Comparison of ENCODE assay signal across 8 mouse cellular contexts in the genomic region with DNA sequence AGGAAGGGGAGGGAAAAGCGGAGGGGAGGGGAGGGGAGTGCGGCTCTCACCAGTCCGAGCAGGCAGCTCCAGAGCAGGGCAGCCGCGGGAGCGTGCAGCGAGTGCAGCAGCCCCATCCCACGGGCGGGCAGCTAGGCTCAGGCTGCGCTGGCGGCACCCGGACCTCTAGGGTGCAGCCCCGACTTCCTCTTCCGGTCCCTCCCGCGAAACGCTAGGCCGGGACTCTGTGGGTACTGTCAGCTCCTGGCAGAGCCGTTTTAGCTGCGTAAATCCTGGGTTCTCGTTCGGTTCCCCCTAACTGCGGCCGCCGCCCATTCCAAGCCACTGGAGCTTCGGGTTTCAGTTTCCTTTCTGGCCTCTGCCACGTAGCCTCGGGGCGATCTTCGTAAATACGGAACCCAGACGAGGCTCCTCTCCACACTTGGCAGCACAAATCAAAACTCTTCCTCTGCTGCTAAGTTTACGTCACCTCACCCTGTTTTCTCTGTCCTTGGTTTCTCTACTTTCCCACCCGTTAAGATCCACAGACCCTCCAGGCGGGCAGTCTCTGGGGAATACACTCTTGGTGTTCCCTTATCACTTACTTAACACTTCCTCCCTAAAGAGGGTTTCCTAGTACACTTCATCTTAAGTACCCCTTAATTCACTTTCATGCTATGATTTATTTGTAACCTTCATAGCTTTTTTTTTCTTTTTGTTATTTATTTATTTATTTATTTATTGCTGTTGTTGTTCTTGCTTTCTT. TPM values are rescaled to one million over a fixed set of nuclear protein-coding genes. Genes with fewer than 3 reads are reported as not detected.
DNase-seq lines count a peak whose midpoint lies in the region; ATAC-seq and TF ChIP-seq lines count a peak whose summit lies in the region.

A gene (minus strand): TSS at position 339 of the 745 bp plus-strand sequence.

- no peaks in the 10 kb centered on the region; the same call in 1 of the 2 replicates for H3K27me3 ChIP-seq in E14TG2a.4 (ENCODE audit: insufficient read depth, low read length)
- no peaks in the 10 kb centered on the region for H3K27me3 ChIP-seq in forebrain, embryonic 12.5 days
- H3K27me3 ChIP-seq in heart, postnatal 0 days (ENCODE audit: control insufficient read depth, insufficient read depth, low read length) = no peaks in the 10 kb centered on the region
- no peaks in the 10 kb centered on the region for H3K27me3 ChIP-seq in liver, embryonic 16.5 days (ENCODE audit: control insufficient read depth, insufficient read depth, low read depth, low read length)
- H3K27me3 ChIP-seq in neural tube, embryonic 13.5 days = no peaks in the 10 kb centered on the region
- H3K27me3 ChIP-seq in testis, adult 2 months (ENCODE audit: control insufficient read depth, insufficient read depth, low read length) = no peaks in the 10 kb centered on the region

- TF ChIP-seq POLR2A in testis, adult 2 months (IDR thresholded peaks at IDR 0.05; ENCODE audit: control insufficient read depth, low read depth, low read length) = peak; percentile 97

- under 1% methylated on average over 33 of the region's 35 CpGs for WGBS in forebrain, embryonic 12.5 days
- under 1% methylated on average over 27 of the region's 35 CpGs for WGBS in heart, postnatal 0 days
- WGBS in liver, embryonic 16.5 days (ENCODE audit: insufficient replicate concordance) = under 1% methylated on average over 34 of the region's 35 CpGs
- under 1% methylated on average over 34 of the region's 35 CpGs for WGBS in neural tube, embryonic 13.5 days

- ATAC-seq in forebrain, embryonic 12.5 days (ENCODE audit: low FRiP score) = peak; percentile 100
- ATAC-seq in heart, postnatal 0 days (ENCODE audit: insufficient read depth, low read depth) = peak; percentile 99
- ATAC-seq in liver, embryonic 16.5 days (ENCODE audit: low read depth) = peak; percentile 98
- peak; percentile 100 for ATAC-seq in neural tube, embryonic 13.5 days (ENCODE audit: low read depth)

- peak; percentile 75 for DNase-seq in c-Kit-positive CD71-positive TER-119-positive erythroid progenitor cells, embryonic 14.5 days (ENCODE audit: low spot score)
- peak; percentile 93 for DNase-seq in heart, postnatal 0 days (ENCODE audit: low spot score)
- peak; percentile 90 to 96 for DNase-seq in kidney, postnatal 4 days

- peak; percentile 55; the same call in 1 of the 2 replicates for TF ChIP-seq EP300 in heart, postnatal 0 days (IDR thresholded peaks at IDR 0.05; ENCODE audit: low read depth)

- peak within 1 kb of the TSS; percentile 87 for H3K4me3 ChIP-seq in E14TG2a.4 (replicated peaks; ENCODE audit: low read length)
- H3K4me3 ChIP-seq in forebrain, embryonic 12.5 days (replicated peaks) = peak within 1 kb of the TSS; percentile 58
- peak within 1 kb of the TSS; percentile 67 for H3K4me3 ChIP-seq in heart, postnatal 0 days (ENCODE audit: low read depth, low read length)
- H3K4me3 ChIP-seq in liver, embryonic 16.5 days (ENCODE audit: low read depth, low read length) = peak within 1 kb of the TSS; percentile 81
- peak within 1 kb of the TSS; percentile 65 for H3K4me3 ChIP-seq in neural tube, embryonic 13.5 days
- H3K4me3 ChIP-seq in testis, adult 2 months (ENCODE audit: control insufficient read depth, low read depth, low read length) = peak within 1 kb of the TSS; percentile 98

- H3K4me2 ChIP-seq in forebrain, embryonic 12.5 days = peak within 1 kb of the TSS; percentile 66
- H3K4me2 ChIP-seq in heart, postnatal 0 days (ENCODE audit: low read depth, low read length) = peak within 1 kb of the TSS; percentile 77
- H3K4me2 ChIP-seq in liver, embryonic 16.5 days (ENCODE audit: low read depth, low read length) = peak within 1 kb of the TSS; percentile 84
- peak within 1 kb of the TSS; percentile 66 for H3K4me2 ChIP-seq in neural tube, embryonic 13.5 days

- no peak for TF ChIP-seq CTCF in E14TG2a.4 (conservative IDR thresholded peaks at IDR 0.05; ENCODE audit: low read length)
- TF ChIP-seq CTCF in heart, postnatal 0 days (IDR thresholded peaks at IDR 0.05; ENCODE audit: low read depth) = 0 out of 2 replicates have a peak, but pooled peaks have one; percentile 4
- no peak for TF ChIP-seq CTCF in testis, adult 2 months (IDR thresholded peaks at IDR 0.05; ENCODE audit: control insufficient read depth, insufficient read depth, insufficient replicate concordance, low read depth, low read length)

- H3K9ac ChIP-seq in forebrain, embryonic 12.5 days = peak within 1 kb of the TSS; percentile 83
- peak within 1 kb of the TSS; percentile 80 for H3K9ac ChIP-seq in heart, postnatal 0 days (replicated peaks; ENCODE audit: low read depth, low read length)
- peak within 1 kb of the TSS; percentile 87 for H3K9ac ChIP-seq in liver, embryonic 16.5 days (ENCODE audit: low read depth, low read length)
- H3K9ac ChIP-seq in neural tube, embryonic 13.5 days = peak within 1 kb of the TSS; percentile 88

- no peaks in the 10 kb centered on the region for H3K9me3 ChIP-seq in E14TG2a.4 (ENCODE audit: low read length)
- no peaks in the 10 kb centered on the region for H3K9me3 ChIP-seq in forebrain, embryonic 12.5 days
- H3K9me3 ChIP-seq in heart, postnatal 0 days (replicated peaks; ENCODE audit: control insufficient read depth, low read length) = no peaks in the 10 kb centered on the region
- H3K9me3 ChIP-seq in liver, embryonic 16.5 days (replicated peaks; ENCODE audit: control insufficient read depth, low read length) = no peaks in the 10 kb centered on the region
- H3K9me3 ChIP-seq in neural tube, embryonic 13.5 days = no peaks in the 10 kb centered on the region

- H3K4me1 ChIP-seq in E14TG2a.4 (replicated peaks; ENCODE audit: low read depth, low read length) = peaks cover 15% of the 10 kb centered on the region
- peaks cover 5% of the 10 kb centered on the region; the same call in 1 of the 2 replicates for H3K4me1 ChIP-seq in forebrain, embryonic 12.5 days
- peaks cover 10% of the 10 kb centered on the region for H3K4me1 ChIP-seq in heart, postnatal 0 days (ENCODE audit: control insufficient read depth, insufficient read depth)
- peaks cover 6% of the 10 kb centered on the region for H3K4me1 ChIP-seq in liver, embryonic 16.5 days (ENCODE audit: control insufficient read depth, low read depth, low read length)
- H3K4me1 ChIP-seq in neural tube, embryonic 13.5 days (replicated peaks) = peaks cover 20% of the 10 kb centered on the region
- H3K4me1 ChIP-seq in testis, adult 2 months (ENCODE audit: control insufficient read depth, insufficient read depth, low read length) = peaks cover 2% of the 10 kb centered on the region; the same call in 1 of the 2 replicates

- H3K27ac ChIP-seq in forebrain, embryonic 12.5 days = peak within 1 kb of the TSS; percentile 98
- H3K27ac ChIP-seq in heart, postnatal 0 days (ENCODE audit: low read depth) = peak within 1 kb of the TSS; percentile 98
- H3K27ac ChIP-seq in liver, embryonic 16.5 days (ENCODE audit: low read length) = peak within 1 kb of the TSS; percentile 95
- H3K27ac ChIP-seq in neural tube, embryonic 13.5 days (replicated peaks) = peak within 1 kb of the TSS; percentile 98
- H3K27ac ChIP-seq in testis, adult 2 months (ENCODE audit: control insufficient read depth, insufficient read depth, low read depth, low read length) = peak within 1 kb of the TSS; percentile 98

- H3K36me3 ChIP-seq in E14TG2a.4 (ENCODE audit: insufficient read depth, low read length) = no peaks in the 10 kb centered on the region
- no peaks in the 10 kb centered on the region; the same call in 1 of the 2 replicates for H3K36me3 ChIP-seq in forebrain, embryonic 12.5 days (replicated peaks)
- no peaks in the 10 kb centered on the region for H3K36me3 ChIP-seq in heart, postnatal 0 days (replicated peaks; ENCODE audit: control insufficient read depth, insufficient read depth, low read length)
- no peaks in the 10 kb centered on the region for H3K36me3 ChIP-seq in liver, embryonic 16.5 days (ENCODE audit: control insufficient read depth, insufficient read depth)
- no peaks in the 10 kb centered on the region for H3K36me3 ChIP-seq in neural tube, embryonic 13.5 days
- no peaks in the 10 kb centered on the region for H3K36me3 ChIP-seq in testis, adult 2 months (ENCODE audit: control insufficient read depth, insufficient read depth, low read length)

RNA-seq across cellular contexts. Expression of the gene that starts here (rescaled TPM):
- 36.9 and 37.2 TPM in 2 replicates for polyA plus RNA-seq in forebrain, embryonic 12.5 days (2016; fragmentation: Nextera tagmentation; extraction: Ambion mirVana)
- 32.6 and 42.7 TPM in 2 replicates for total RNA-seq in heart, postnatal 0 days (2014; rRNA removed; ENCODE audit: low replicate concordance)
- 28.7 and 30.3 TPM in 2 replicates for polyA plus RNA-seq in heart, postnatal 0 days (2015; fragmentation: Nextera tagmentation; extraction: Ambion mirVana)
- 22.0 and 23.4 TPM in 2 replicates for polyA plus RNA-seq in liver, embryonic 16.5 days (2015; fragmentation: Nextera tagmentation; extraction: Ambion mirVana)
- 28.5 and 34.5 TPM in 2 replicates for polyA plus RNA-seq in neural tube, embryonic 13.5 days (2015; fragmentation: Nextera tagmentation; extraction: Ambion mirVana)
- polyA plus RNA-seq in testis, adult 2 months (2012; rRNA removed) = 13.8 and 19.8 TPM in 2 replicates

Comparison
In these comparisons a context has a peak if more than half of its experiments do, and no peak if none do; other contexts are left out.
1. Peak in every context shown above with its lines: DNase-seq, ATAC-seq, H3K4me3 ChIP-seq and H3K27ac ChIP-seq.